Mouse (Mus musculus): ENCODE measurements at regions not wholly inside any gene's neighbourhood (a gene's known extent, or its start where the extent isn't known, plus 50 kb on each side); places are given as distances from the start of the nearest gene placed in this dataset.

GRCm38 (mm10) chr14:107614348-107614747 is 1299.6 kb downstream of the Slitrk1 start:
- TF ChIP-seq CTCF (IDR thresholded peaks at IDR 0.05; ENCODE audit: extremely low read depth, insufficient read depth, low read length) (no peak), POLR2A (IDR thresholded peaks at IDR 0.05; ENCODE audit: extremely low read depth, insufficient read depth, low read length) (no peak)

All from cortical plate, adult 2 months (tissue).